Mouse (Mus musculus) neural tube, embryonic 12.5 days (tissue): ENCODE measurements at regions not wholly inside any gene's neighbourhood (a gene's known extent, or its start where the extent isn't known, plus 50 kb on each side); places are given as distances from the start of the nearest gene placed in this dataset.
"Not testable (repeated sequence)": the region's sequence is repeated elsewhere in the genome, so short reads cannot be mapped to it uniquely, and the experiment has no call there.

Source experiments
- ATAC-seq: fragments of 200-750 bp; cut with Nextera tagmentation; 2 replicates; pipeline ENCODE4 v1.8.0; 2017; ENCODE audit warnings: low read depth, mild to moderate bottlenecking, moderate TSS enrichment, moderate library complexity; ENCODE audit not compliant: low FRiP score
- H3K27ac ChIP-seq: fragments of 300-500 bp; sonication (generic); 2 replicates; pipeline ENCODE4 v1.5.1; 2016
- H3K27me3 ChIP-seq: fragments of 300-500 bp; sonication (generic); replicated peaks from 2 replicates; pipeline ENCODE4 v1.6.1; 2016; ENCODE audit warnings: mild to moderate bottlenecking
- H3K36me3 ChIP-seq: fragments of 300-500 bp; sonication (generic); 2 replicates; pipeline ENCODE4 v1.6.1; 2016; ENCODE audit warnings: mild to moderate bottlenecking
- H3K4me1 ChIP-seq: fragments of 300-500 bp; sonication (generic); 2 replicates; pipeline ENCODE4 v1.6.1; 2016
- H3K4me2 ChIP-seq: fragments of 300-500 bp; sonication (generic); replicated peaks from 2 replicates; pipeline ENCODE4 v1.6.1; 2016; ENCODE audit warnings: mild to moderate bottlenecking
- H3K4me3 ChIP-seq: fragments of 300-500 bp; sonication (generic); 2 replicates; pipeline ENCODE4 v1.5.1; 2016
- H3K9ac ChIP-seq: fragments of 300-500 bp; sonication (generic); 2 replicates; pipeline ENCODE4 v1.6.1; 2016; ENCODE audit warnings: mild to moderate bottlenecking
- H3K9me3 ChIP-seq: fragments of 300-500 bp; sonication (generic); 2 replicates; pipeline ENCODE4 v1.6.1; 2016; ENCODE audit warnings: mild to moderate bottlenecking
- WGBS: fragments of 180-500 bp; shearing (Covaris S2); methylation state at CpG from one replicate; pipeline ENCODE4 v1.1.7; 2016; 5-methylcytosine and 5-hydroxymethylcytosine counted together

GRCm38 (mm10) chr3:111194541-111194940, 943.7 kb upstream of the Prmt6 start:
- Histone ChIP-seq H3K27ac (no peak overlapping the region), H3K9me3 (no peaks in the 10 kb centered on the region), H3K27me3 (no peaks in the 10 kb centered on the region), H3K36me3 (no peaks in the 10 kb centered on the region), H3K4me2 (no peak overlapping the region), H3K4me3 (no peak overlapping the region), H3K9ac (no peak overlapping the region), H3K4me1 (no peaks in the 10 kb centered on the region)
- no peak for ATAC-seq
- 77% methylated on average over 2 of the region's 2 CpGs for WGBS

- Histone ChIP-seq H3K9ac (no peak overlapping the region), H3K4me2 (no peak overlapping the region), H3K36me3 (no peaks in the 10 kb centered on the region), H3K27me3 (no peaks in the 10 kb centered on the region), H3K4me3 (no peak overlapping the region), H3K27ac (no peak overlapping the region), H3K9me3 (no peaks in the 10 kb centered on the region), H3K4me1 (no peaks in the 10 kb centered on the region)
- WGBS = 93% methylated on average over 3 of the region's 3 CpGs
- ATAC-seq = no peak
Observed at GRCm38 (mm10) chr3:111166698-111167097, 915.9 kb upstream of the Prmt6 start.

GRCm38 (mm10) chr3:111141196-111141595, 890.4 kb upstream of the Prmt6 start:
- not testable (repeated sequence) for ATAC-seq, H3K9ac ChIP-seq, H3K4me2 ChIP-seq, H3K36me3 ChIP-seq, H3K4me3 ChIP-seq, H3K27ac ChIP-seq, H3K9me3 ChIP-seq, H3K4me1 ChIP-seq, H3K27me3 ChIP-seq
- WGBS = 89% methylated on average over 1 of the region's 1 CpGs

GRCm38 (mm10) chr3:111108982-111109381, 858.2 kb upstream of the Prmt6 start:
- Histone ChIP-seq H3K4me3 (no peak overlapping the region), H3K4me1 (no peaks in the 10 kb centered on the region), H3K4me2 (no peak overlapping the region), H3K27ac (no peak overlapping the region), H3K36me3 (no peaks in the 10 kb centered on the region), H3K9me3 (no peaks in the 10 kb centered on the region), H3K27me3 (no peaks in the 10 kb centered on the region), H3K9ac (no peak overlapping the region)
- ATAC-seq = no peak
- WGBS = 93% methylated on average over 7 of the region's 7 CpGs

DNA sequence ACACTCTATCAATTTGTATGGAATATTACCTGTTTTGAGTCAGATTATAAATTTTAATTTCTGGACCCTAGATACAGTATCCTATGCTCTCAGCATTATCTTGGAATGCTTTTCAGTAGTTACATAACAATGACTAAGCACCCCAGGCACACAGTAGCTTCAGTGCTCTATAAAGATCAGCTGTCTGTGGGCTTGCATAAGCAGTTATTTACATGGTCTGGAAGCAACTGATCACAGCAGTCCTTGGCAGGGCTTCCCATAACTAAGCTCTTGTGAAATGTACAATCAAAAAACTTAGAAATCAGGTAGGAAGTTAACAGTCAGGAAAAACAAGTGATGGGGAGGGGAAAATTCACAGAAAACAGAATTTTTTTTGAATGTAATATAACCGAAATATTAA, 851.8 kb upstream of the Prmt6 start:
- Histone ChIP-seq H3K9me3 (no peaks in the 10 kb centered on the region), H3K36me3 (no peaks in the 10 kb centered on the region), H3K27ac (no peak overlapping the region), H3K4me2 (no peak overlapping the region), H3K4me3 (no peak overlapping the region), H3K27me3 (no peaks in the 10 kb centered on the region), H3K9ac (no peak overlapping the region), H3K4me1 (no peaks in the 10 kb centered on the region)
- ATAC-seq = no peak
- WGBS = 78% methylated on average over 1 of the region's 1 CpGs

GRCm38 (mm10) chr3:111074311-111074710, 823.5 kb upstream of the Prmt6 start:
- Histone ChIP-seq H3K9ac (no peak overlapping the region), H3K9me3 (no peaks in the 10 kb centered on the region), H3K4me3 (no peak overlapping the region), H3K4me2 (no peak overlapping the region), H3K27me3 (no peaks in the 10 kb centered on the region), H3K27ac (no peak overlapping the region), H3K36me3 (no peaks in the 10 kb centered on the region), H3K4me1 (no peaks in the 10 kb centered on the region)
- ATAC-seq = no peak
- WGBS = 65% methylated on average over 1 of the region's 1 CpGs

GRCm38 (mm10) chr3:111070301-111070700, 819.5 kb upstream of the Prmt6 start:
- no peak overlapping the region for H3K4me3 ChIP-seq
- ATAC-seq = peak; percentile 55; the same call in 1 of the 2 replicates
- no peak overlapping the region for H3K4me2 ChIP-seq
- no peaks in the 10 kb centered on the region for H3K36me3 ChIP-seq
- H3K27ac ChIP-seq = no peak overlapping the region
- H3K27me3 ChIP-seq = no peaks in the 10 kb centered on the region
- no peaks in the 10 kb centered on the region for H3K9me3 ChIP-seq
- H3K9ac ChIP-seq = no peak overlapping the region
- H3K4me1 ChIP-seq = no peaks in the 10 kb centered on the region

- H3K4me3 ChIP-seq = no peak overlapping the region
- no peaks in the 10 kb centered on the region for H3K4me1 ChIP-seq
- no peaks in the 10 kb centered on the region for H3K9me3 ChIP-seq
- H3K9ac ChIP-seq = no peak overlapping the region
- WGBS = 52% methylated on average over 2 of the region's 2 CpGs
- no peaks in the 10 kb centered on the region for H3K36me3 ChIP-seq
- ATAC-seq = peak; percentile 80
- H3K27me3 ChIP-seq = no peaks in the 10 kb centered on the region
- H3K27ac ChIP-seq = no peak overlapping the region
- H3K4me2 ChIP-seq = no peak overlapping the region
Observed at GRCm38 (mm10) chr3:111069843-111070242, 819.0 kb upstream of the Prmt6 start.

- no peak overlapping the region for H3K4me3 ChIP-seq
- ATAC-seq = 0 out of 2 replicates have a peak, but pooled peaks have one; percentile 52
- 32% methylated on average over 7 of the region's 7 CpGs for WGBS
Observed at GRCm38 (mm10) chr3:111069156-111069555, 818.4 kb upstream of the Prmt6 start.

GRCm38 (mm10) chr3:111049638-111050037, 798.8 kb upstream of the Prmt6 start:
- Histone ChIP-seq H3K9me3 (no peaks in the 10 kb centered on the region), H3K4me1 (no peaks in the 10 kb centered on the region), H3K9ac (no peak overlapping the region), H3K36me3 (no peaks in the 10 kb centered on the region), H3K4me3 (no peak overlapping the region), H3K4me2 (no peak overlapping the region), H3K27ac (no peak overlapping the region), H3K27me3 (no peaks in the 10 kb centered on the region)
- 76% methylated on average over 2 of the region's 2 CpGs for WGBS
- no peak for ATAC-seq

More at GRCm38 (mm10) chr3:111069156-111069555, 818.4 kb upstream of the Prmt6 start:
- Histone ChIP-seq H3K4me2 (no peak overlapping the region), H3K9me3 (no peaks in the 10 kb centered on the region), H3K36me3 (no peaks in the 10 kb centered on the region), H3K4me1 (no peaks in the 10 kb centered on the region), H3K27ac (no peak overlapping the region), H3K9ac (no peak overlapping the region), H3K27me3 (no peaks in the 10 kb centered on the region)
